Mouse (Mus musculus): Measurements from ENCODE around the gene Ccm2.

- TF ChIP-seq CTCF (IDR thresholded peaks at IDR 0.05; ENCODE audit: low read depth) (no peak), EP300 (IDR thresholded peaks at IDR 0.05; ENCODE audit: low read depth) (no peak)
These were observed 31.9 kb upstream of the Ccm2 start for GRCm38 (mm10) chr11:6514837-6515236.
